Mouse (Mus musculus): ENCODE results near the gene Col3a1.

DNA sequence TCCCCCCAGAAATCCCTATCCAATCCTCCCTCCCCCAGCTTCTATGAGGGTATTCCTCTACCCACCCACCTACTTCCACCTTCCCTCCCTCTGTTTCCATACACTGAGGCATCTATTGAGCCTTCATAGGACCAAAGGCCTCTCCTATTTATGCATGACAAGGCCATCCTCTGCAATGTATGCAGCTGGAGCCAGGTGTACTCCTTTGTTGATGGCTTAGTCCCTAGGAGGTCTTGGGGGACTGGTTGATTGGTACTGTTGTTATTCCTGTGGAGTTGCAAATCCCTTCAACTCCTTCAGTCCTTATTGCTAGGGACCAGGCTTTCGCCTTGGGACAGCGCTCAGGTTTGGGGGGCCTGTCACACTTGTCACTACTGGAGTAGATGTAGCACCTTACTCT is 48.3 kb downstream of the Col3a1 start:
- TF ChIP-seq CTCF (conservative IDR thresholded peaks at IDR 0.05; ENCODE audit: low read length) (no peak), POU5F1 (IDR thresholded peaks at IDR 0.05; ENCODE audit: borderline replicate concordance, low read length) (no peak; the same call in 1 of the 2 replicates), NANOG (IDR thresholded peaks at IDR 0.05; ENCODE audit: borderline replicate concordance, low read length) (peak; percentile 58; the same call in 1 of the 2 replicates)

Data from E14TG2a.4 (cell line).